Mouse (Mus musculus): ENCODE results near the gene Gm20721.

The Gm20721 gene

GRCm38 (mm10) chr2:174299091-174299770 lies 47.3 kb downstream of the Gm20721 start:
- in situ Hi-C loops (cut with MboI, MseI): no loop called here

- in situ Hi-C loops (cut with MboI, MseI): no loop called here
Observed at GRCm38 (mm10) chr2:174298471-174298870, 48.0 kb downstream of the Gm20721 start.

GRCm38 (mm10) chr2:174297851-174298250 lies 48.7 kb downstream of the Gm20721 start:
- in situ Hi-C loops (cut with MboI, MseI): no loop called here

GRCm38 (mm10) chr2:174297086-174297571 lies 49.4 kb downstream of the Gm20721 start:
- in situ Hi-C loops (cut with MboI, MseI): no loop called here

- in situ Hi-C loops (cut with MboI, MseI): no loop called here
Observed at GRCm38 (mm10) chr2:174295900-174296465, 50.5 kb downstream of the Gm20721 start.

GRCm38 (mm10) chr2:174295175-174295899 lies 51.2 kb downstream of the Gm20721 start:
- in situ Hi-C loops (cut with MboI, MseI): no loop called here

GRCm38 (mm10) chr2:174294457-174294856 lies 52.1 kb downstream of the Gm20721 start:
- in situ Hi-C loops (cut with MboI, MseI): no loop called here

- in situ Hi-C loops (cut with MboI, MseI): no loop called here
Observed at GRCm38 (mm10) chr2:174291662-174292030, 54.9 kb downstream of the Gm20721 start.

- in situ Hi-C loops (cut with MboI, MseI): no loop called here
Observed at GRCm38 (mm10) chr2:174291029-174291661, 55.4 kb downstream of the Gm20721 start.

GRCm38 (mm10) chr2:174288673-174289430 lies 57.7 kb downstream of the Gm20721 start:
- in situ Hi-C loops (cut with MboI, MseI): no loop called here

GRCm38 (mm10) chr2:174287921-174288320 lies 58.6 kb downstream of the Gm20721 start:
- in situ Hi-C loops (cut with MboI, MseI): no loop called here

- in situ Hi-C loops (cut with MboI, MseI): no loop called here
Observed at GRCm38 (mm10) chr2:174285921-174286470, 60.5 kb downstream of the Gm20721 start.

GRCm38 (mm10) chr2:174284807-174285457 lies 61.6 kb downstream of the Gm20721 start:
- in situ Hi-C loops (cut with MboI, MseI): no loop called here

GRCm38 (mm10) chr2:174284011-174284410 lies 62.5 kb downstream of the Gm20721 start, which contains the start of gene Gnas:
Gene Gnas, plus strand, starts transcription at chr2:174284320.
- in situ Hi-C loops (cut with MboI, MseI): no loop called here

- in situ Hi-C loops (cut with MboI, MseI): no loop called here
Observed at GRCm38 (mm10) chr2:174283341-174283740, 63.2 kb downstream of the Gm20721 start.

All from regulatory T cell (primary cell).